Mouse (Mus musculus): Measurements from ENCODE around the gene Ift172.

Gene Ift172

DNA sequence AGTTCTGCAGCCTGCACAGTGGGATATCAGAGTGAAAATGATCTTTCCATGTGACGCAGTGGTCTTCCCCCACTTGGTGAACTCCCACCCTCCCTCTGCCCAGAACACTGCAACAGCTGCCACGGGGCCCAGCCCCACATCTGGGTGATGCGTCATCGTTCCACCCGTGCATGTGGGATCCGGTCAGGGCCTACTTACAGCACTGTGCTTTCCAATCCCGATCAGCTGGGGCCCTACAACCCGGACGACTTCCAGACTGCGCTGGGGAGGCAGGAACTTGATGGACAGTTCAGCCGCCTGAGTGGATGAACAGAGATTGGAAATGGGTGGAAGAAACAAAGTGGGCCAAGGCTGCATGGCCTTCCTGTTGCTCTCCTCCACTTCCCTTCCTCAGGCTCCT, 33.3 kb downstream of the Ift172 start:
- no peak for DNase-seq (ENCODE audit: extremely low spot score)

GRCm38 (mm10) chr5:31255971-31256370, 34.9 kb downstream of the Ift172 start:
- no peak for DNase-seq (ENCODE audit: extremely low spot score)

DNA sequence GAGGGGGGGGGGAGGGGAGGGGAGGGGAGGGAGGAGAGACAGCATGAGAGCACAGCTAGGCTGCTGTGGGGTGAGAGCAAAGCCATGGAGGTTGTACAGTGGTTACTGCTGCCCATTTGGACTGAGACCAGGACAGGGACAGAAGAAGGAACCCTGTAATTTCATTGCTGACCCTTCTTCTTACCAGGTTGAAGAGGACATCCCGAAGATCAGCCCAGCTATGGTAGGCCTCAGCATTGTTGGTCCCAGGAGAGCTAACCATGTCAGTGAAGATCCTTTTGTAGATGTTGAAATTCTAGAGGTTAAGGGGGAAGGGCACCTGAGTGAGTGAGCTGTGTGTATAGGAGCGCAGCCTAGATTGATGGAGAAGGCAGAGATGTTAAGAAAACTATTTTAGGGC, 35.5 kb downstream of the Ift172 start:
- DNase-seq (ENCODE audit: extremely low spot score), result no peak

- DNase-seq (ENCODE audit: extremely low spot score), result no peak
Measured at GRCm38 (mm10) chr5:31254901-31255300, 36.0 kb downstream of the Ift172 start.

DNA sequence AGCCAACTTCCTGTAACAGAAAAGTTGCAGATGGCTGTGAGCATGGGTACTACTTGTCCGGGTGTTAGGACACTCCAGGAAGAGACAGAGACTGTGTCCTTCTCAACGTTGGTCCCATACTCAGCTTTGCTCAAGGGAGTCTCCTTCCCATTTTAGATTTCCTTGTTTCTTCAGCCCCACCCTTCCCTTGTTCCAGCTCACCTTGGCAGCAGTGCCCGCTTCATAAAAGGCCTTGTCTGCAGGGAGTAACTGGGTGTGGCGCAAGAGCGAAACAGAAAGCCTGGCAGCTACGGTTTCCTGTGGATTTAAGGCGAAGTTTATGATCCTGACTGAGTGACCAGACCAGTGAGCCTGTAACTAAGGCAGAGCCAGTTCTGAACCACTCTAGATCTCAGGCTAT, 36.5 kb downstream of the Ift172 start:
- no peak for DNase-seq (ENCODE audit: extremely low spot score)

DNA sequence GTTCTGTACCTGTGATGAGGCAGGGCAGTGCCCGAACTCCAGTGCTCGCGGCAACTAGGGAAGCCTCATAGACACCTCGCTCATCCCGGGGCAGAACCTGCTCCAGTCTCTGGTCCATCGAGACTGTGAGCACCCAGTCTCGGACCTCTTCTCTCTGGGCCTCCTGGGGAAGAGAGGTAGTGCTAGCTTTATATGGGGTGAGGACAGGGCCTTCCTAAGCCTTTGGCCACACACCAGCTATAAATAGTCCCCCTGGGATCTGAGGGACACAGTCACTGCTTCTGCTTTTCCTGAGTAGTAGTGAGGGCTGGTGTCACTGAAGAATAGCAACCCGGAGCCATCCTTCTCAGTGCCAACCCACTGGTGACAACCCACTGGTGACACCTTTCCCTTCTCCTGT, 37.1 kb downstream of the Ift172 start:
- DNase-seq (ENCODE audit: extremely low spot score), result no peak

DNA sequence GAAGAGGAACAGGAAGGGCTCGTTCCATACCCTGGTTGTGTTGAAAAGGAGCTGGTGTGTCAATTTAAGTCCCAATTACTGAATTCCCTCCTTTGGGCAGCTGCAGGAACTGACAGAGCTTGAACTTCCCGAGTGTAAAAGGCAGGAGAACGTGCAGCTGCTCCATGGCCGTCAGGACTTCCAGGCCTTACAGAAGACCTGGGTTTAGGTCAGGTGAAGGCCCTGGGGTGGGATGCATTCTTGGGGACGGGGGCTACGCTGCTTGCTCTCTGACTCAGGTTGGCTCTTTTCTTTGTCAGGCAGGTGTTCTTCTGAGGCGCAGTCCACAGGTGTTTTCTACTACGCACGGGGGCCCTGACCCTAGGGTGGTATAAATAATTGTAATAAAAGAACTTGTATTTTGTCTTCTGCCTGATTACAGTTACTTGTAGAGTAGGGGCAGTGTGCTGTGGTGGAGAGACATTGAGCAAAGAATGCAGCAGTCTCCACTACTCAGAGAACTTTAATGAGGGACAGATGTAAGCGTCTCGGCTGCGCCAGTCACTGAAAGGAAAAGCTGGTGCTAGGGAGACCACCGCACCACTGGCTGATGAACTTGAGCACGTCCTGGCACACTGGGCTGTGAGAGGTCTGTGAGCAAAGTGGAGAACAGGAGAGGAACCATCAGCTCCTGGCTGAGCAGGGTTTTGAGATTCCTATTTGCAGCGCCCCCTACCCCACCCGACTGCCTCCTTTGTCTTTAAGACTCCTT, 37.9 kb downstream of the Ift172 start:
- peak; percentile 3 for DNase-seq (ENCODE audit: extremely low spot score)

- no peak for DNase-seq (ENCODE audit: extremely low spot score)
Measured at GRCm38 (mm10) chr5:31252151-31252550, 38.8 kb downstream of the Ift172 start.

DNA sequence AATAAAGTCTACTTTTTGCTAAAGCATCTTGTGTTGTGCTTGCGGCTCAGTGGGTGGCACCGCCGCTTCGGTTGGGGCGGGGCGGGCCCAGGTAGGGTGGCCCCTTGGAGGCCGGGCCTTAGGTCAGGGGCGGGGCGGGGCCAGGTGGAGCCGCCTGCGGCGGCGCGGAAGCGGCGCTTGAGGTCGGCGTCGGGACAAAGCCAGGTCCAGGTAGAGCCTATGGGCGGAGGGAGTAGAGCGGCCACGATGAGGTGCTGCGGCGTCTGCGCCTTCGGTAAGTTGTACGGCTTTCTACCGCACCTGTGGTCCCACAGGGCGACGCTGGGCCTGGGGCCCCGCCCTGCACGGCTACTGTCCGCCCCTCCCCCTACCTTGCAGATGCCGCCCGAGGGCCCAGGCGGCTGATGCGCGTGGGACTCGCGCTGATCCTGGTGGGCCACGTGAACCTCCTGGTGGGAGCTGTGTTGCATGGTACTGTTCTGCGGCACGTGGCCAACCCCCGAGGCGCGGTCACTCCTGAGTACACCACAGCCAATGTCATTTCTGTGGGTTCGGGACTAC, 39.3 kb downstream of the Ift172 start, which contains the start of gene Krtcap3:
Gene Krtcap3, plus strand, starts transcription at position 151 of the 561 bp plus-strand sequence.
- DNase-seq (ENCODE audit: extremely low spot score), result peak; percentile 57

- no peak for DNase-seq (ENCODE audit: extremely low spot score)
Measured at GRCm38 (mm10) chr5:31250716-31251115, 40.2 kb downstream of the Ift172 start.

DNA sequence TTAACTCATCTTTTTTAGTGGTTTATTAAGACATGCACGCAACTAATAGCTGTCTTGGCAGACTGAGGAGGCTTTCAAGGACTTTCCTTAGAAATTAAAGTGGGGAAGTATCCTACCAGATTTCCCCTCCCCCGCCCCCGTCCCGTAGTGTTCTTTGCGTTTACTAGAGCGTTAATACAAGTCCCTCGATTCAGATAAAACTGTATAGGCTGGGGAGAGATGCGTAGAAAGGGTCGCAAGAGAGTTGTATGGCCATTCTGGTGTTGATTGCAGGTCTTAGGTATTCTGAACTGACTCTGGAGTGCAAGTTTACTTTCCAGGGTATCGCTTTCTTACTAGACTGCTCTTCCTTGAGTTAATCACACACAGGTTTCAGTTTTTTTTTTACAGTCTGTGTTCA, 48.7 kb downstream of the Ift172 start:
- DNase-seq (ENCODE audit: extremely low spot score), result no peak

DNA sequence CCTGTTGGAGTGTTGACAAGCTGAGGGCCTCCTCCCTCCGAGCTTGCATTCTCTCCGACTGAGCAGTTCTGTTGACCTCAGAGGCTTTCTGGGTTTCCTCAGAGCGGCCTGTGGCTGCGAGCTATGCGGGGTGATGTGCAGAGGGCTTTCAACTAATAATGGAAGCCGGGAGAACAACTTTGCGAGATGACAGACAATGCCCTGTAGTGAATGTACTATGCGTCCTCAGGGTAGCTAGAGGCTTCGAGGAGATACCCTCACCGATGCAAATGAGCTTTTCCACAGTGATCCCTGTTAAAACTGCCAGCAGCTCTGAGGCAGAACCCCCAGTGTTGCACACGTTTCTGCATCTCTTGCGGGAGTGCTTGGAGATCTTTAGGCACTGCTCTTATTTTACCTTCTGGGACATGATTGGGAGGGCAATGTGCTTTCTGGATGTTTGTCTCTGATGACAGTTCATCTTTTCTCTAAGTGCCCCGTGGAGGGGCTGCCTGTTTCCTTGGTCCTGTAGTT, 49.3 kb downstream of the Ift172 start:
- no peak for DNase-seq (ENCODE audit: extremely low spot score)

DNA sequence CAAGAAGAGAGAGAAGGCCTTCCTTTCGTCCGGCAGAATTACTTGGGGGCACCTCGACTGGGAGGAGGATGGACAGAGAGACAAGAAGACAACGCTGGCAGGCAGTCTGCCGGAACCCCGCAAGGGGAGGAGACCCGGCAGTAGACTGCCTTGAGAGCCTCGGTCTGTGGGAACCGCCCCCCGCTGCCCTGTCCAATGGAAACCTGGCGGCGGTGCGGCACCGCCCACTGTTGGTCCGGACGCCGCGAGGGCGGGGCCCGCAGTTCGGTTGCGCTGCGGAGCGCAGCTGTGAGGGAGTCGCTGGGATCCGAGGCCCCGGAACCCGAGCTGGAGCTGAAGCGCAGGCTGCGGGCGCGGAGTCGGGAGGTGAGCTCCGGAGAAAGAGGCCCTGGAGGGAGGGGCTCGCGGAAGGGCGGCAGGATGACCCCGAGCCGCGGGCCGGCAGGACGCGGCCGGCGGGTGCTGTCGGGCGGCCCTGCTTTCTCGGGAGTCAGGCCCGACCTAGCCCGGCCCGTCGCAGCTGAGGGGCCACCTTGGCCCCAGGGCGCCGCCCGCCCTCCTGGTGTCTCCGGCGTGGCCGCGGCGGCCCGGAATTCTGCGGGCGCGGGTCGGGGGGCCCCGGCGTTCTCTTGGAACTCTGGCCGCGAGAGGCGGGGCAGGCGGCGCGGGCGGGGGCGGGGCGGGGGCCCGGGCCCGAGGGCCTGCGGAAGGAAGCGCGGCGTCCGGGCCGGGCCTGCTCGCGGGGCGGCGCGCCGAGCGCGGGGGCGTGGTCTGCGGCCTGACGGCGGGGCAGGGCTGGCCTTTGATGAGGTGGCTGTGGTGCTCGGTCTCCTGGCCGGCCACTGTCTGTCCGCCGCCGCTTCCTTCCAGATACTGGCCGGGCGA, 50.0 kb downstream of the Ift172 start, which contains the start of the genes Nrbp1 and Gm9970:
Gene Nrbp1, plus strand, starts transcription at position 228 of the 885 bp plus-strand sequence.
Gene Gm9970, minus strand, starts transcription at position 596 of the 885 bp plus-strand sequence.
- peak; percentile 93 for DNase-seq (ENCODE audit: extremely low spot score)

- DNase-seq (ENCODE audit: extremely low spot score), result no peak
Measured at GRCm38 (mm10) chr5:31226641-31227040, 64.3 kb downstream of the Ift172 start.

GRCm38 (mm10) chr5:31222696-31223095, 68.2 kb downstream of the Ift172 start:
- DNase-seq (ENCODE audit: extremely low spot score), result no peak

DNA sequence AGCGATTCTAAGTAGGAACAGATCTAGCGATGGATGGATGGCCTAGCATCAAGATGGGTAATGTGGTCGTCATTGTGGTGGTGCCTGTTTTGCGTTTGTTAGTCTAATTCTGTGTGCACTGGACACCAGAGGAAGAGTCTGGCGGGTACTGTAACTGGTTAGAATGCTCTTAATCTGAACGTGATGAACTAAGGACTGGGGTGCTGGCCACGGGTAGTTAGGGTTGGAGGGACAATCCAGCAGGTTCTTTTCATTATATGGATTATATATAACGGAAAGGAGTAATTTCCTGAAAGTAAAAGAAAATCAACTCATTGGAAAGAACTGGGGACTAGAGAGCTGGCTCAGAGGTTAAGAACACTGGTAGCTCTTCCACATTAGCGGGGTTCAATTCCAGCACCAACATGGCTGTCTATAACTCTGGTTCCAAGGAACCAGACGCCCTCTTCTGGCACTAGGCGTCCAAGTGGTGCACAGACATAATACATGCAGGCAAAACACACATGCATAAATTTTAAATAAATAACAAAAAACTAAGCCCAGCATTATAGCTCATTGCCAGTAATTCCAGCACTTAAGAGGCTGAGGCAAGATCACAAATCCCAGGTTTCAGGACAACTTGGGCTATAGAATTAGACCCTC, 69.5 kb downstream of the Ift172 start:
- DNase-seq (ENCODE audit: extremely low spot score), result peak; percentile 59

DNA sequence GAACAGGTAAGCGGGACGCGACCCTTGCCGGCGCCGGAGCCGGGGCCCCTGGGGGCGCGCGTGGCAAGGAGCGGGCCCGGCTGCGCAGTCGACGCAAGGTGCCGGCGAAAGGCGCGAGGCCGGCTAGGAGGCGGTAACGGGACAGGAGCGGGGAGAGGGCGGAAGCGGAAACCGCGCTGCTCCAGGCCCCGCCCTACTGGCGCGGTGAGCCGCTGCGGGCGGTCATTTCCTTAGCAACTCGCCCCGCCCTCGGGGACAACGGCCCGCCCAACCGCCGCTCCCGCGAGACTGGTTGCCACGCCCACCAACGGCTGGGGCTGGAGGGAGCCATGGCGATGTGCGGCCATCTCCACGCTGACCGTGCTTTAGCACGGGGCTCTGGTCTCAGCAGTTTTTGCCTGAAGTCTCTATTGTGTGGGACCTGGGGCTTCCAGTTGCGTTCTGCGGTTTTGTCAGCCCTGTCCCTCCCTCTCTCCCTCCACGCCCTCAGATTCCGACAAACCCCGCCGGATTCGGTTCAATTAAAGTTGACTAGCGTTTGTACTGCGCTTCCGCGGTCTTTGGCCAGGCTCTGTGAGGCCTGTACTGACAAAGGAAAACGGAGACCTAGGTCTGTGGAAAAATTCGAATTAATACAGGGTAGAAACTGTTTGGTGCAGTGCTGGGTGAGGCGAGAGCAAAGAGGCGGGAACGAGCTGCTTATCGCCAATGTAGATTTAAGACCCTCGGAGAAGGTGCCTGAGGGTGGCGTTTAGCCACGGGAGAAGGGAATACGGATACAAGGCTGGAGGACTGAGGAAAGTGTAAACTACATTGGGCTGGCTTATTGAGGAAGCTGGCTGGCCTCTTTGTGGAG, 70.2 kb downstream of the Ift172 start, which contains the start of gene Ppm1g:
Gene Ppm1g, minus strand, starts transcription at position 240 of the 856 bp plus-strand sequence.
- DNase-seq (ENCODE audit: extremely low spot score), result peak; percentile 98

DNA sequence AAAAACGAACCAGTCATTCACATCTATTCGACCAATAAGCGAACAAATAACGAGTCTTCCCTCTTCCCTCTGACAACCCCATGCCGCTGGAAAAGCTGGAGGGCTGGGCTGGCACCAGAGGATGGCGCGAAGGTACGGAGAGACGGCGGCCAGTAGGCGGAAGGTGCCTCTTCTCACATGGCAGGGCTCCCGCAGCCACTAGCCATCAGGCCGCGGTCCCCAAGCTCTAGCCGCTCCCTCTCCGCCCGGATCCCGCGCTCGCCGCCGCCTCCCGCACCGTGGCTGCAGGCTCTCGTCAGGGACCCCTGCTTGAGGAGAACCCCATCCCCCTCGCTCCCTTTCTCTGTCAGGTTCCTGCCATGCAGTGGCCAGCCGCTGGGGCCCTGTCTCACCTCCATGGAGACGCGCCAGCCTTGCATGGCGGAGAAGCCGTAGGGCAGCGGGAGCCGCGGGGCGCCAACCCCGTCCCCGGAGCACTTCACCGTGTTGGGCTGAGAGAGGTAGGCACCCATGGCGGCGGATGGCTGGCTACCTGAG, 70.9 kb downstream of the Ift172 start:
- no peak for DNase-seq (ENCODE audit: extremely low spot score)

GRCm38 (mm10) chr5:31219474-31219873, 71.4 kb downstream of the Ift172 start:
- no peak for DNase-seq (ENCODE audit: extremely low spot score)

GRCm38 (mm10) chr5:31219070-31219469, 71.8 kb downstream of the Ift172 start:
- DNase-seq (ENCODE audit: extremely low spot score), result no peak

All from embryo, embryonic 9.5 days (tissue).